Mouse (Mus musculus): ENCODE measurements around the gene Olfr118. TPM values are rescaled to one million over a fixed set of nuclear protein-coding genes. Genes with fewer than 3 reads are reported as not detected.
"Not testable (repeated sequence)": the region's sequence is repeated elsewhere in the genome, so short reads cannot be mapped to it uniquely, and the experiment has no call there.

Olfr118 gene
- polyA plus RNA-seq (2021), result 0.03 TPM

DNA sequence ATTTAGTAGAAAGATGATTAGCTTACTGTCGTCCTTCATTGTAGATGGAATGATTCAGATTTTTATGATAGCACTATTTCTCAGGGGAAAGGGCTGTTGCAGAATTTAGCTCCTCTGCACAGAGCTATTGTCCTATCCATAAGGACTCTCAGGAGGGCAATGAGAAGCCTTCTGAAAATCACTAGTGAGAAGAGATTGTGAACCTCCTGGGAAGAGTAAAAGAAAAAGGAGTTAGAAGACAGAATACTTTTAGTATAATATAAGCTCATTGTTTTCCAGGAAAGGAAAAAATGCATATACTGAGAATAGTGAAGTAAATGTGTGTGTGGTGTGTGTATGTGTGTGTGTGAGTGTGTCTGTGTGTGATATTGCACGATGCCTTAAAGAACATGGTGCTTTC is at the start of gene Olfr118:
Olfr118 (plus strand) TSS at position 301 of the 400 bp plus-strand sequence.
- in situ Hi-C loops (cut with MboI; ENCODE audit: low pct_unique_long_range_greater_than_20kb), result loop anchor here (5.0 kb wide), 1 partner anchor 56 kb away; the partner anchor contains the start of gene Olfr120
- CTCF ChIA-PET, result no interaction called here
- no peak for DNase-seq (ENCODE audit: low read depth, low spot score)
- POLR2A ChIA-PET, result no interaction called here
- no peaks in the 10 kb centered on the region for H3K27me3 ChIP-seq
- ATAC-seq, result no peak
- no peak for TF ChIP-seq CTCF (IDR thresholded peaks at IDR 0.05)

DNA sequence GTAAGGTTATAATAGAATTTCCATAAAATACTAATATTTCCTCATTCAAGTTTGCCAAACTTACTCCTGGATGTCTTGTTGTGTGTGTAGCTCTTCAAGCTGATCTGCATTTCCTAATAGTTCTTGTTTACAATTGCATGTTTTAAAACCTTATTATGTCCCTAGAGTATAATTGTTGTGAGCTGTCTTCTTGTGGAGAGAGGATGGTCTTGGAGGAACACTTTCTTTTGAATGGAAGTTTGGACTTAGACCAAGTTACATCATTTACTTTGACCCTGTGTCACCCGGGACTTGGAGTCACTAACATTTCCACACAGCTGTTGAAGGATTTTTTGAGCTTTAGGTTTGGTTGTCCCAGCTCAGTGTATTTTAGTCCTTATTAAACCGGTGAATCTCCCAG is 39.8 kb upstream of the Olfr118 start, which contains the start of the genes Olfr115 and Olfr116:
Olfr115 (minus strand) TSS at position 101 of the 400 bp plus-strand sequence.
Olfr116 (minus strand) TSS at position 191 of the 400 bp plus-strand sequence.
- TF ChIP-seq CTCF (IDR thresholded peaks at IDR 0.05), result no peak
- ChIA-PET CTCF (no interaction called here), POLR2A (no interaction called here)
- no peak for DNase-seq (ENCODE audit: low read depth, low spot score)
- in situ Hi-C loops (cut with MboI; ENCODE audit: low pct_unique_long_range_greater_than_20kb), result no loop called here
- ATAC-seq, result no peak
- no peaks in the 10 kb centered on the region for H3K27me3 ChIP-seq

GRCm38 (mm10) chr17:37663682-37664081 is 3.1 kb upstream of the Olfr118 start, which contains the start of gene Olfr117:
TSS of gene Olfr117 (minus strand) at chr17:37663782.
- in situ Hi-C loops (cut with MboI; ENCODE audit: low pct_unique_long_range_greater_than_20kb), result no loop called here
- no peak for DNase-seq (ENCODE audit: low read depth, low spot score)

DNA sequence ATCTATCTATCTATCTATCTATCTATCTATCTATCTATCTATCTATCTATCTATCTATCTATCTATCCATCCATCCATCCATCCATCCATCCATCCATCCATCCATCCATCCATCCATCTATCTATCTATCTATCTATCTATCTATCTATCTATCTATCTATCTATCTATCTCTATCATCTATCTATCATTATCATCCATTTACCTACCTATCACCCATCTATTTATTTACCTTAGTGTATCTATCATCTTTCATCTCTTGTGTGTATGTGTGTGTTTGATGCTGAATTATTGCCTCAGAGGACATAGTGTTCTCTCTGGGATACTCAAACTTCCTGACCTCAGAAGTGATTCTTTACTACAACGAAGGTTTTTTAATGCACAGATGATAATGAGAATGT is 29.5 kb downstream of the Olfr118 start, which contains the start of gene Olfr119:
Olfr119 (plus strand) TSS at position 301 of the 400 bp plus-strand sequence.
- DNase-seq (ENCODE audit: low read depth, low spot score); H3K27me3 ChIP-seq; CTCF ChIA-PET; POLR2A ChIA-PET; in situ Hi-C loops (cut with MboI; ENCODE audit: low pct_unique_long_range_greater_than_20kb); ATAC-seq: not testable (repeated sequence)

More at GRCm38 (mm10) chr17:37663682-37664081, 3.1 kb upstream of the Olfr118 start, which contains the start of gene Olfr117:
- no peaks in the 10 kb centered on the region for H3K27me3 ChIP-seq
- no peak for ATAC-seq
- ChIA-PET CTCF (no interaction called here), POLR2A (no interaction called here)
- TF ChIP-seq CTCF (IDR thresholded peaks at IDR 0.05), result no peak

- no peaks in the 10 kb centered on the region for H3K27me3 ChIP-seq
- TF ChIP-seq CTCF (IDR thresholded peaks at IDR 0.05), result no peak
- ChIA-PET CTCF (no interaction called here), POLR2A (no interaction called here)
- ATAC-seq, result no peak
- no peak for DNase-seq (ENCODE audit: low read depth, low spot score)
- in situ Hi-C loops (cut with MboI; ENCODE audit: low pct_unique_long_range_greater_than_20kb), result loop anchor here (5.0 kb wide), 1 partner anchor 54 kb away; the partner anchor contains the start of gene Olfr118
Measured at GRCm38 (mm10) chr17:37721508-37721907, 54.7 kb downstream of the Olfr118 start, which contains the start of gene Olfr120. TSS of gene Olfr120 (plus strand) at chr17:37721808.

Other genes starting within 250 kb of the Olfr118 start
- not detected for gene Olfr108, start 221.5 kb upstream of the Olfr118 start, polyA plus RNA-seq (2021)
- not detected for gene Olfr109, start 208.1 kb upstream of the Olfr118 start, polyA plus RNA-seq (2021)
- gene H2-M2, start 183.4 kb upstream of the Olfr118 start, polyA plus RNA-seq (2021), result 0.82 TPM
- gene Olfr110, start 174.5 kb upstream of the Olfr118 start, polyA plus RNA-seq (2021), result not detected
- not detected for gene Olfr111, start 159.0 kb upstream of the Olfr118 start, polyA plus RNA-seq (2021)
- gene Olfr112, start 97.5 kb upstream of the Olfr118 start, polyA plus RNA-seq (2021), result not detected
- not detected for gene Olfr113, start 89.3 kb upstream of the Olfr118 start, polyA plus RNA-seq (2021)
- not detected for gene Olfr114, start 74.2 kb upstream of the Olfr118 start, polyA plus RNA-seq (2021)
- not detected for gene Olfr115, start 39.9 kb upstream of the Olfr118 start, polyA plus RNA-seq (2021)
- gene Olfr116, start 39.8 kb upstream of the Olfr118 start, polyA plus RNA-seq (2021), result not detected
- not detected for gene Olfr117, start 3.2 kb upstream of the Olfr118 start, polyA plus RNA-seq (2021)
- not detected for gene Olfr119, start 29.6 kb downstream of the Olfr118 start, polyA plus RNA-seq (2021)
- gene Olfr120, start 54.8 kb downstream of the Olfr118 start, polyA plus RNA-seq (2021), result not detected
- gene Olfr121, start 81.9 kb downstream of the Olfr118 start, polyA plus RNA-seq (2021), result not detected
- gene Olfr122, start 101.6 kb downstream of the Olfr118 start, polyA plus RNA-seq (2021), result not detected
- not detected for gene Olfr123, start 126.5 kb downstream of the Olfr118 start, polyA plus RNA-seq (2021)
- not detected for gene Olfr124, start 132.9 kb downstream of the Olfr118 start, polyA plus RNA-seq (2021)
- not detected for gene Olfr125, start 166.0 kb downstream of the Olfr118 start, polyA plus RNA-seq (2021)
- not detected for gene Olfr126, start 180.5 kb downstream of the Olfr118 start, polyA plus RNA-seq (2021)
- gene Olfr127, start 233.4 kb downstream of the Olfr118 start, polyA plus RNA-seq (2021), result 0.08 TPM